Mouse (Mus musculus): Measurements from ENCODE around the gene Ppl.

DNA sequence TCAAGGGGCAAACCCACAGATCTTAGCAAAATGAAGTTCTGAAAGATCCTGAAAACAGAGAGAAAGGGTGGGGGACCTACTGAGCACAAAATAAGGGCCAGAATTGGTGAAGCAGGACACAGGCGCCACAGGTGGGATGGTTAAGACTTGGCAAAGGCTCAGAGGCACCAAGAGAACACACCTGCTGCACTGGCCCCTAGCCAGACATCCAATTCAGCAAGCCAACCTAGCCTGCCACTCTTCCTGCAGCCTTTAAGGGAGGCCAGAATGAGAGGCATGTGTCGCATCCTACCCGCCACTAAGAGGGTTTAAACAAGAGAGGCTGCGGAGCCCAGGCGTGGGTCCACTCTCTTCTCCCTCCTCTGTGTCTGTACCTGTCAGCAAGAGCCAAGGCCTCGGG, 31.2 kb downstream of the Ppl start:
- TF ChIP-seq CTCF (IDR thresholded peaks at IDR 0.05; ENCODE audit: borderline replicate concordance, control insufficient read depth, extremely low read depth, insufficient read depth, low read length, poor library complexity) = no peak
- no peak for TF ChIP-seq POLR2A (IDR thresholded peaks at IDR 0.05; ENCODE audit: control insufficient read depth, extremely low read depth, insufficient read depth, low read length, poor library complexity)

Measured in thymus, adult 2 months (tissue).